Mouse (Mus musculus): ENCODE measurements around the gene Cfap77. TPM values are rescaled to one million over a fixed set of nuclear protein-coding genes. Genes with fewer than 3 reads are reported as not detected.

Gene Cfap77
- polyA plus RNA-seq, 1 experiment from 2014 or later: 1.3 TPM

- Histone ChIP-seq H3K36me3 (ENCODE audit: control insufficient read depth, insufficient read depth, low read length) (no peaks in the 10 kb centered on the region), H3K27ac (replicated peaks; ENCODE audit: low read depth, low read length) (peak overlapping the region; percentile 37), H3K27me3 (ENCODE audit: control insufficient read depth, insufficient read depth, low read length) (no peaks in the 10 kb centered on the region), H3K4me1 (ENCODE audit: control insufficient read depth, insufficient read depth, low read length) (peaks cover 26% of the 10 kb centered on the region), H3K9me3 (ENCODE audit: control insufficient read depth, low read length) (no peaks in the 10 kb centered on the region), H3K4me3 (replicated peaks; ENCODE audit: low read depth, low read length) (no peak overlapping the region), H3K9ac (replicated peaks; ENCODE audit: low read length) (0 out of 2 replicates have a peak overlapping the region, but pooled peaks have one; percentile 1), H3K4me2 (ENCODE audit: low read length) (no peak overlapping the region)
- ATAC-seq (ENCODE audit: low FRiP score, low TSS enrichment) (no peak; the same call in 1 of the 2 replicates), DNase-seq (peak; percentile 63)
- WGBS: 27% methylated on average over 14 of the region's 14 CpGs
Observed at GRCm38 (mm10) chr2:28997161-28997834, 57.6 kb downstream of the Cfap77 start.

DNA sequence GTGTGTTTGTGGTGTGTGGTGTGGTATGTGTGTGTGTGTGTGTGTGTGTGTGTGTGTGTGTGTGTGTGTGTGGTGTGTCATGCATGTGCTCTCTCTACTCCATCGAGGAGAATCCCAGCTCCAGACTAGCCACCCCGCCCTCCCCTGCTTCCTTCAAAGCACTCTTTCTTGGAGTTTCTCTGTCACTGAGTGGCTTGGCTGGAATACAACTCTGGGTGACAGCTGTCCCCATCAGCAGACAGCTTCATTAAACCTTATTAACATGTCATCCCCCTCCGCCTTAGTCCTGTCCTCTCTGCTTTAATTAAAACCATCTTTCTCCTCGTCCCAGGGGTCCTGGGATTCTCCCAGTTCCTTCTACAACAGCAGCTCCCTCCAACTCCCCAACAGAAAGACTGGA lies 59.4 kb downstream of the Cfap77 start:
- no peaks in the 10 kb centered on the region for H3K9me3 ChIP-seq (ENCODE audit: control insufficient read depth, low read length)
- no peak overlapping the region for H3K4me2 ChIP-seq (ENCODE audit: low read length)
- no peaks in the 10 kb centered on the region for H3K36me3 ChIP-seq (ENCODE audit: control insufficient read depth, insufficient read depth, low read length)
- peak overlapping the region; percentile 52; the same call in 1 of the 2 replicates for H3K27ac ChIP-seq (replicated peaks; ENCODE audit: low read depth, low read length)
- H3K27me3 ChIP-seq (ENCODE audit: control insufficient read depth, insufficient read depth, low read length): no peaks in the 10 kb centered on the region
- no peak overlapping the region for H3K4me3 ChIP-seq (replicated peaks; ENCODE audit: low read depth, low read length)
- peaks cover 26% of the 10 kb centered on the region for H3K4me1 ChIP-seq (ENCODE audit: control insufficient read depth, insufficient read depth, low read length)
- DNase-seq (no peak), ATAC-seq (ENCODE audit: low FRiP score, low TSS enrichment) (no peak)
- 23% methylated on average over 4 of the region's 4 CpGs for WGBS
- H3K9ac ChIP-seq (replicated peaks; ENCODE audit: low read length): no peak overlapping the region

DNA sequence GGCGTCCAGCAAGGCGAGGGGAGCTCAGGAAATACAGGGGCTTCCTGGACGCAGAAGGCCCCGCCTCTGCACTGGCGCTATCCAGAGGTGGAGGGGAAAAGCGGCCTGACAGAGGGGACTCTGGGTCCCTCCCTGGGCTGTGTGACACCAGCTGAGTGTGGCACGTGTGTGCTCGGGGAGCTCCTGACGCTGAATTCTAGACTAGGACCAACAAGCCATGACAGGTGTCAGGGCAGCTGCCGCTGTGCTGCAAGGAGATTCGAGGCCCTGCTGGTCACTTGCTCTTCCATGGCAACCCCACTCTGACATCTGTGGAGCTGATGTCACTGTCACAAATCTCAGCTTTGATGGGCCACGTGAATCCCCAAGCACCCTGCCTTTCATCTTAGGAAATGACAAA lies 60.9 kb downstream of the Cfap77 start:
- no peaks in the 10 kb centered on the region for H3K27me3 ChIP-seq (ENCODE audit: control insufficient read depth, insufficient read depth, low read length)
- H3K36me3 ChIP-seq (ENCODE audit: control insufficient read depth, insufficient read depth, low read length): no peaks in the 10 kb centered on the region
- H3K9ac ChIP-seq (replicated peaks; ENCODE audit: low read length): no peak overlapping the region
- H3K9me3 ChIP-seq (ENCODE audit: control insufficient read depth, low read length): no peaks in the 10 kb centered on the region
- no peak overlapping the region for H3K4me2 ChIP-seq (ENCODE audit: low read length)
- H3K4me1 ChIP-seq (ENCODE audit: control insufficient read depth, insufficient read depth, low read length): peaks cover 26% of the 10 kb centered on the region
- WGBS: 68% methylated on average over 12 of the region's 12 CpGs
- no peak overlapping the region for H3K4me3 ChIP-seq (replicated peaks; ENCODE audit: low read depth, low read length)
- ATAC-seq (ENCODE audit: low FRiP score, low TSS enrichment) (no peak), DNase-seq (no peak)
- no peak overlapping the region for H3K27ac ChIP-seq (replicated peaks; ENCODE audit: low read depth, low read length)

DNA sequence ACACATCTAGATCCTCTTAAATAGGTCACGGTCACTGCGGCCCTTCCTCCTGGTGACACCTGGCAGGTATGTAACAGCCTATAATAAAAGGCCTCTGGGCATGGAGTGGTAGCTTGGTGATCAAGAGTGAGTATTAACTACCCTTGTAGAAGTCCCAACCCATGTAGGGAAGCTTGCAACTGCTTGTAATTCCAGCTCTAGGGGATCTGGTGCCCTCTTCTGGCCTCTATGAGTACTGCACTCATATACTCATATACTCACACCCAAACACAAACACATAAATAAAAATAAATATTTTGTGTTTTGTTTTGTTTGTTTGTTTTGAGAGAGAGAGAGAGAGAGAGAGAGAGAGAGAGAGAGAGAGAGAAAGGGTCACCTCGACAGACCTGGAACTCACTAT lies 66.1 kb downstream of the Cfap77 start:
- no peak overlapping the region for H3K9ac ChIP-seq (replicated peaks; ENCODE audit: low read length)
- DNase-seq (no peak), ATAC-seq (ENCODE audit: low FRiP score, low TSS enrichment) (no peak)
- H3K4me1 ChIP-seq (ENCODE audit: control insufficient read depth, insufficient read depth, low read length): no peaks in the 10 kb centered on the region
- WGBS: 95% methylated on average over 3 of the region's 3 CpGs
- H3K27me3 ChIP-seq (ENCODE audit: control insufficient read depth, insufficient read depth, low read length): no peaks in the 10 kb centered on the region
- no peak overlapping the region for H3K4me3 ChIP-seq (replicated peaks; ENCODE audit: low read depth, low read length)
- H3K36me3 ChIP-seq (ENCODE audit: control insufficient read depth, insufficient read depth, low read length): no peaks in the 10 kb centered on the region
- no peak overlapping the region for H3K27ac ChIP-seq (replicated peaks; ENCODE audit: low read depth, low read length)
- no peak overlapping the region for H3K4me2 ChIP-seq (ENCODE audit: low read length)
- no peaks in the 10 kb centered on the region for H3K9me3 ChIP-seq (ENCODE audit: control insufficient read depth, low read length)

DNA sequence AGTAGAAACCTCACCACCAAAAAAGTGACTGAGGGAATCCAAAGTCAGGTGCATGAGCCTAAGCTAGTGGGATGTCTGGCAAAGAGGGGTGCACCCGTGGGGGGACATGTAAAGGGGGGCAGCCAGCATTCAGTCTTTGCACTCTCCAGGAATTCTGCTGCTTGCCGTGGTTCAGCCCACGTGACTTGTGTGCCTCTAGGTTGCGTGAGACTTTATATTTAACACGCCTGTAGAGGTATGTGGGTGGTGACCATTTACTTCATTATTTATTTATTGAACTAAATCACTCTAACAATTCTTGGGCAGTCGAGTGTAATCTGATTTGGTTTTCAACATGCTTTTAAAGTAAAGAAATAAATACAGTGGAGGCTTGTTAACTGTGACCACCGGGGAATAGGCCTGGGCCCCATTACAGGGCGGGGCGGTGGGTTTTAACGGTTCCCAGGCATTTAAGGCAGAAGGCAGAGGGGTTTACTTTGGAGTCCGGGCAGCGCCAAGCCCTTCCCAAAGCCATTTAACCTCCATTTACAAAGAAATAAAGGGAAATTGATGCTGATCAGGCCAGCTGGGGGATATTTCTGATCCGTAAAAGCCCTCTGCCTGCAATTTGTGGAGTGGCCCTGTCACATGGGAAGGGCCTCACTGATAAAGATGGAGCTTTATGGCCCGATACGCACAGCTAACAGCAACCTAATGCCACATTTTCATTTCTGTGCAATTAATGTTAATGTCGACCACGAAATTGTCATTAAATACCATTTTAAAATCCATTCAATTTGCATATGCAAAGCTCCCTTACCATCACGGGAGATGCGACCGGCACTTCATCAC lies 74.6 kb downstream of the Cfap77 start:
- ATAC-seq (ENCODE audit: low FRiP score, low TSS enrichment): no peak
- Histone ChIP-seq H3K9me3 (ENCODE audit: control insufficient read depth, low read length) (no peaks in the 10 kb centered on the region), H3K27ac (replicated peaks; ENCODE audit: low read depth, low read length) (no peak overlapping the region), H3K4me1 (ENCODE audit: control insufficient read depth, insufficient read depth, low read length) (0 out of 2 replicates have a peak, but pooled peaks cover 3% of the 10 kb centered on the region), H3K4me2 (ENCODE audit: low read length) (no peak overlapping the region), H3K36me3 (ENCODE audit: control insufficient read depth, insufficient read depth, low read length) (no peaks in the 10 kb centered on the region), H3K27me3 (ENCODE audit: control insufficient read depth, insufficient read depth, low read length) (peaks cover 8% of the 10 kb centered on the region; the same call in 1 of the 2 replicates), H3K4me3 (replicated peaks; ENCODE audit: low read depth, low read length) (no peak overlapping the region), H3K9ac (replicated peaks; ENCODE audit: low read length) (no peak overlapping the region)
- 51% methylated on average over 20 of the region's 20 CpGs for WGBS
- no peak for DNase-seq

- DNase-seq: peak; percentile 53
- 50% methylated on average over 4 of the region's 4 CpGs for WGBS
- no peak overlapping the region for H3K4me3 ChIP-seq (replicated peaks; ENCODE audit: low read depth, low read length)
- H3K9ac ChIP-seq (replicated peaks; ENCODE audit: low read length): no peak overlapping the region
- H3K4me1 ChIP-seq (ENCODE audit: control insufficient read depth, insufficient read depth, low read length): peaks cover 15% of the 10 kb centered on the region
- no peaks in the 10 kb centered on the region for H3K36me3 ChIP-seq (ENCODE audit: control insufficient read depth, insufficient read depth, low read length)
- ATAC-seq (ENCODE audit: low FRiP score, low TSS enrichment): no peak
- H3K27me3 ChIP-seq (ENCODE audit: control insufficient read depth, insufficient read depth, low read length): peaks cover 10% of the 10 kb centered on the region; the same call in 1 of the 2 replicates
- H3K27ac ChIP-seq (replicated peaks; ENCODE audit: low read depth, low read length): no peak overlapping the region
- H3K9me3 ChIP-seq (ENCODE audit: control insufficient read depth, low read length): no peaks in the 10 kb centered on the region
- no peak overlapping the region for H3K4me2 ChIP-seq (ENCODE audit: low read length)
Observed at GRCm38 (mm10) chr2:28978461-28978860, 76.4 kb downstream of the Cfap77 start.

GRCm38 (mm10) chr2:28976635-28977034 lies 78.2 kb downstream of the Cfap77 start:
- peaks cover 10% of the 10 kb centered on the region; the same call in 1 of the 2 replicates for H3K27me3 ChIP-seq (ENCODE audit: control insufficient read depth, insufficient read depth, low read length)
- no peak overlapping the region for H3K27ac ChIP-seq (replicated peaks; ENCODE audit: low read depth, low read length)
- no peaks in the 10 kb centered on the region for H3K36me3 ChIP-seq (ENCODE audit: control insufficient read depth, insufficient read depth, low read length)
- no peak overlapping the region for H3K4me2 ChIP-seq (ENCODE audit: low read length)
- H3K4me3 ChIP-seq (replicated peaks; ENCODE audit: low read depth, low read length): no peak overlapping the region
- peaks cover 16% of the 10 kb centered on the region for H3K4me1 ChIP-seq (ENCODE audit: control insufficient read depth, insufficient read depth, low read length)
- DNase-seq (peak; percentile 90), ATAC-seq (ENCODE audit: low FRiP score, low TSS enrichment) (no peak; the same call in 1 of the 2 replicates)
- no peaks in the 10 kb centered on the region for H3K9me3 ChIP-seq (ENCODE audit: control insufficient read depth, low read length)
- 8% methylated on average over 7 of the region's 7 CpGs for WGBS
- H3K9ac ChIP-seq (replicated peaks; ENCODE audit: low read length): no peak overlapping the region

DNA sequence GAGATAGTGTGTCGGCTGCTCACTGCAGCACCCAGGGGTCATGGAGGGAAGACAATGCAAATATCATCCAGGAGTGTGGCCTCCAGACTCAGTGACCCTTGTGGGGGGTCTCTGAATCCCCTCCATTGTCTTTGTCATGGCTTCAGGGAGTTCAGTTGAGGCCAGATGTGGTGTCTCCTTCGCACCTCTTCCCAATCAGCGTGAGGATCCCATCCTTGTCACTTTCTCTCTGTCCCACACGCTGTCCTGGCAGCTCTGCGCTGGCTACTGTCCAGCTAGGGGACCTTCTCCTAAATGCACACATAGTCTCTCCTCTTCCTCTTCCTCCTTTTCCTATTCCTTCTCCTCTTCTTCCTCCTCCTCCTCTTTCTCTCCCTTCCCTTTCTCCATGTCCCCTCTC lies 79.3 kb downstream of the Cfap77 start:
- no peak overlapping the region for H3K9ac ChIP-seq (replicated peaks; ENCODE audit: low read length)
- no peak for DNase-seq
- 76% methylated on average over 5 of the region's 5 CpGs for WGBS
- no peaks in the 10 kb centered on the region for H3K36me3 ChIP-seq (ENCODE audit: control insufficient read depth, insufficient read depth, low read length)
- no peak for ATAC-seq (ENCODE audit: low FRiP score, low TSS enrichment)
- H3K4me2 ChIP-seq (ENCODE audit: low read length): no peak overlapping the region
- H3K4me1 ChIP-seq (ENCODE audit: control insufficient read depth, insufficient read depth, low read length): peaks cover 20% of the 10 kb centered on the region
- H3K4me3 ChIP-seq (replicated peaks; ENCODE audit: low read depth, low read length): no peak overlapping the region
- no peaks in the 10 kb centered on the region for H3K9me3 ChIP-seq (ENCODE audit: control insufficient read depth, low read length)
- peaks cover 10% of the 10 kb centered on the region; the same call in 1 of the 2 replicates for H3K27me3 ChIP-seq (ENCODE audit: control insufficient read depth, insufficient read depth, low read length)
- no peak overlapping the region for H3K27ac ChIP-seq (replicated peaks; ENCODE audit: low read depth, low read length)

Measured in midbrain, embryonic 14.5 days (tissue).